Mouse (Mus musculus): ENCODE results near the gene Ier2. TPM values are rescaled to one million over a fixed set of nuclear protein-coding genes. Genes with fewer than 3 reads are reported as not detected.
A peak's percentile ranks its signal among the peaks of the same experiment; 100 is the strongest.

Ier2 gene
- total RNA-seq, 2 experiments from 2014 or later, result 17.5 to 17.9 TPM

DNA sequence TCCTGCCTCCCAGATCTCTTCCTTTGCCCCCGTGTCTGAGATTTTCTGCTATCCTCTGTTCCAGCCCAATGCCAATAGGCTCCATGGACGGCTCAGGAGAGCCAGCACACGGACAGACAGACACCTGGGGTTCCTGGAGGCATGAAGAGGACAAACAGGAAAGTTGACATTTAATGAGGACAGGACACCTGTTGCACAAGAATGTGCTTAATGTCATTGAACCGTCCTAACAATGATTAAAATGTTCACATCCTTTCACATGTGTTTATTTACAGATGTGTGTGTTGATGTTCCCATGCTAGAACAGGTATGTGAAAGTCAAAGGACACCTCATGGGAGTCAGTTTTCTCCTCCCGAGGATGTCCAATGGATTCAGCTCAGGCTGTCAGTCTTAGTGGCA, 19.6 kb downstream of the Ier2 start:
- TF ChIP-seq CTCF (IDR thresholded peaks at IDR 0.05), result no peak
- intact Hi-C loops (cut with DNase I), result no loop called here
- Histone ChIP-seq H3K27ac (no peak overlapping the region), H3K4me3 (no peak overlapping the region)
- no peak for DNase-seq (ENCODE audit: extremely low spot score in 1 of 2, low spot score in 2 of 2)

DNA sequence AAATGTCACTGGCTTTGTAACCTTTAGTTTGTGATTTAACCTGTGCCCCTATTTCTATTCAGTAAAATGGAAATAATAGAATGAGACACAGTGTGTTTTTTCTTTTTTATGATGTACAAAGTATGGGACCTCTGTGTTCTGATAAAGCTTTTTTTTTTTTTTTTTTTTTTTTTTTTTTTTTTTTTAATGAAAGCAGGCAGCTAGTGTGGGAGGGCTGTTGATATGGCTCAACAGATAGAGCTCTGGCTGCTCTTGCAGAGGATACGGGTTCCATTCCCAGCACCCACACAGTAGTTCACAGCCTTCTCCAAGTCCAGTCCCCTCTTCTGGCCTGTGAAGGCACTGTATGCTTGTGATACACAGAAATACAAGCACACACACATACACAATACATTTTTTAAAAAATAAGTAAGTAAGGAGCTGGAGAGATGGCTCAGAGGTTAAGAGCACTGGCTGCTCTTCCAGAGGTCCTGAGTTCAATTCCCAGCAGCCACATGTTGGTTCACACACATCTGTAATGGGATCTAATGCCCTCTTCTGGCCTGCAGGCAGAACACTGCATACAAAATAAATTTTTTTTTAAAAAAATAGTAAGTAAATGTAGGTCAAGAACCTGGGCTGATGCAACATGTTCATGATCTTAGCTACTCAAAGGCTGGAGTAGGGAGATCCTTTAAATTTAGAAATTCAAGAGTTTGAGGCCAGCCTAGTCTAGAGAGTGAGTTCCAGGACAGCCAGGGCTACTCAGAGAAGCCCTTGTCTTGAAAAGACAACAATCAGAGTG, 20.9 kb downstream of the Ier2 start:
- intact Hi-C loops (cut with DNase I), result no loop called here
- Histone ChIP-seq H3K27ac (no peak overlapping the region), H3K4me3 (no peak overlapping the region)
- peak; percentile 9 for TF ChIP-seq CTCF (IDR thresholded peaks at IDR 0.05)
- no peak for DNase-seq (ENCODE audit: extremely low spot score in 1 of 2, low spot score in 2 of 2)

DNA sequence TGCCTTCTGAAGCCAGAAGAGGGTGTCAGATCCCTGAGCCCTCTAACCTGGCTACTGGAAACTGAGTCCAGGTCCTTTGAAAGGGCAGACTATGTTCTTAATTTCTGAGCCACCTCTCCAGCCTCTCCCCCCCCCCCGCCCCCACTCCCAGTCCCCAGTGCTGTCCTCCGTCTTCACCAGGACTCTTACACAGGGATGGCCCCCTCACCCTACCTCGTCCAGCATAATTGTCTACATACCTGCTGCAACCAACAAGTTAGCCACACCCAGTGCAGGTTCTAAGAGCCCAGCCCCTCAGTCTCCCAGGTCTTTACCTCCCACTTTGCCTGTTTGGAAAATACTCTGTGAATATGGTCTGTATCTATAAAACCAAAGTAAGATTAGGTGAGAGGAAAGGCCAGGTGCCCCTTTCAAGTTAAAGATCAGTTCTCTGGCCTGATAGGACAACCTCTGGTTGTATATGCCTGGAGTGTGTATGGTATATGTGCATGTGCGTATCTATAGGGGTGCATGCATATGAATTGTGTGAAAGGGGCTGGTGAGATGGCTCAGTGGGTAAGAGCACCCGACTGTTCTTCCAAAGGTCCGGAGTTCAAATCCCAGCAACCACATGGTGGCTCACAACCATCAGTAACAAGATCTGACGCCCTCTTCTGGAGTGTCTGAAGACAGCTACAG, 21.9 kb downstream of the Ier2 start:
- no peak for DNase-seq (ENCODE audit: extremely low spot score in 1 of 2, low spot score in 2 of 2)

DNA sequence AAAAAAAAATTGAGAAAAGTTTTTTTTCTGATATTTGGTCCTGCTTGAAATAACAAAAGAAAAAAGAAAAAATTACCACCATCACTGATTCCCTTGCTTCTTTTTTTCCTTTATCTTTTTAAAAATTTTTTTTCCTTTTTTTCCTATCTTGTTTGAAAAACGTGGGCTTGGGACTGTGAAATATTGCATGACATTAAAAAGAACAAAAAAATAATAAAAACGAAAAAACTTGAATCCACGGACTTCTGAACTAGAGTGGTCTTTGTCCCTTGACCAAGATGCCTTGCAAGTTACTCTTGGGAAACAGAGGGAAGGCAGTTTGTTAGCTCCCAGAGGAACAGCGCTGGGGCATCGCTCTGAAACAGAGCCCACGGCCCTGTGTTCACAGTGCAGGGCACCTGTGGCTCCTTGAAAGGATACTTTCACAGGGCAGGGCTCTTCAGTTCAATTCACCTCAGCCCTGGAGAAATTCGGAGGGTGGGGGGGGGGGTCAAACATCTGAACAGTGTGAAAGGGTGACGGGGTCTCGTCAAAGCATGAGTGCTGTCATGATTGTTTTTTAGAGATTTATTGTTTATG, 22.6 kb downstream of the Ier2 start:
- intact Hi-C loops (cut with DNase I), result no loop called here
- Histone ChIP-seq H3K27ac (no peak overlapping the region; the same call in 1 of the 2 replicates), H3K4me3 (peak overlapping the region; percentile 50)
- no peak for DNase-seq (ENCODE audit: extremely low spot score in 1 of 2, low spot score in 2 of 2)
- TF ChIP-seq CTCF (IDR thresholded peaks at IDR 0.05), result no peak

More for the DNA sequence above, 21.9 kb downstream of the Ier2 start:
- Histone ChIP-seq H3K4me3 (no peak overlapping the region), H3K27ac (no peak overlapping the region)
- intact Hi-C loops (cut with DNase I), result no loop called here
- no peak for TF ChIP-seq CTCF (IDR thresholded peaks at IDR 0.05)

DNA sequence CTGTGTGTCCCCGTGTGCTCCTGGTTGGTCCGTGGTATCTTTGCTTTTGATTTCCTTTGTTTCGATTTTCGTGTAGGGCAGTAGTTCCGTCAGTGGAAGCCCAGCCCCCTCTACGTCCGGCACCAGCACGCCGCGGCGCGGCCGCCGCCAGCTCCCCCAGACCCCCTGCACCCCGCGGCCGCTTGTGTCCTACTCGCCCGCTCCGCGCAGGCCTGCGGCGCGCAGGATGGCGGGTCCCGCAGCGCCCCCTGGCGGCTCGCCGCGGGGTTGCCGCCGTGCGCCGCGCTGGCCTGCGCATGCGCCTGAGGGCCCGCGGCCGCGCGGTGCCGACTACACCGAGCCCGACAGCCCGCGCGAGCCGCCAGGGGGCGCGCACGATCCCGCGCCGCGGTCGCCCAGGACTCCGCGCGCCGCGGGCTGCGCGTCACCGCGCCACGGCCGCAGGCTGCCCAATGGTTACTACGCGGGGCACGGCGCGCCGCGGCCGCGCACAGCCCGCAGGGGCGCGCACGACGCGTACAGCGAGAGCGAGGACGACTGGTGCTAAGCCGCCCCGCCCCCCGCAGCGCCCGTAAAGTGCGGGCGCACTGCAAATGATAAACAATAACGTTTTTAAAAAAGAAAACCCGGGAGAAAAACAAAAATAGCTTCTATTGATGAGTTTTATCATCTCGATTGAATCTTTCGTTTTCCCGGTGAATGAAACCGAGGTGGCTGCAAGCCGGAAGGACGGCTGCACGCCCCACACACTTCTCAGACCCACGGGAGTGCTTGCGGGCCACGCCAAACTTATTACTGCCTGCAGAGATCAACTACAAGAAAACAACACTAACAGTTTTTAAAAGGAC, 23.3 kb downstream of the Ier2 start:
- peak; percentile 94 to 96 for DNase-seq (ENCODE audit: extremely low spot score in 1 of 2, low spot score in 2 of 2)
- H3K27ac ChIP-seq, result peak overlapping the region; percentile 75
- intact Hi-C loops (cut with DNase I), result loop anchor here (2.0 kb wide), 2 partner anchors 23 to 173 kb away; partner anchors contain the start of gene Ier2
- peak; percentile 61 for TF ChIP-seq CTCF (IDR thresholded peaks at IDR 0.05)
- peak overlapping the region; percentile 50 for H3K4me3 ChIP-seq

GRCm38 (mm10) chr8:84638555-84639161, 24.0 kb downstream of the Ier2 start:
- peak overlapping the region; percentile 48 for H3K4me3 ChIP-seq
- H3K27ac ChIP-seq, result peak overlapping the region; percentile 75
- DNase-seq (ENCODE audit: extremely low spot score in 1 of 2, low spot score in 2 of 2), result no peak
- intact Hi-C loops (cut with DNase I), result loop anchor here (2.0 kb wide), 2 partner anchors 24 to 174 kb away; partner anchors contain the start of gene Ier2
- TF ChIP-seq CTCF (IDR thresholded peaks at IDR 0.05), result no peak

DNA sequence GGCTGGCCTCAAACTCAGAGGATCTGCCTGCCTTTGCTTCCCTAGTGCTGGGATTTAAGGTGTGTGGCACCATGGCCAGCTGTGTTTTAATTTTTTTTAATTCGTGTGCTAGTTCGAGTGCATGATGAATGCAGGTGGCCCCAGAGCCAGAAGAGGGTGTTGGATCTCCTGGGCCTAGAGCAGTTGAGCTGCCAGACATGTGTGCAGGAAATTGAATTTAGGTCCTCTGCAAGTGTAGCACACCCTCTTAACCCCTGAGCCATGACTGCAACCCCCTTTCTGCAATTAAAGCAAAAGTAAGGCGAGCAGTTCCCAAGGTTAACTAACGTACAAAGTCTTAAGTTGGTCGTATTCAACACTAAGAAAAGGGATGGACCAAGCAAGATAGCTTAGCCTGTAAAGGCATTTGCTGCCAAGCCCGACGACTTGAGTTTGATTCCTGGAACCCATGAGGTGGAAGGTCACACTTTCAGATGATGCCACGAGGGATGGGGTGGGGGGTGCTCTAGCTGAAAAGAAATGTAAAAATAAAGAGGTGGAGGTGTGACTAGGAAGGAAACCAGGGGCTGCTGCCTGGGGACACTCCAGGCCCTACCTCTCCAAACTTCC, 24.6 kb downstream of the Ier2 start:
- no peak overlapping the region; the same call in 1 of the 2 replicates for H3K4me3 ChIP-seq
- intact Hi-C loops (cut with DNase I), result loop anchor here (2.0 kb wide), 2 partner anchors 25 to 175 kb away; partner anchors contain the start of gene Ier2
- H3K27ac ChIP-seq, result no peak overlapping the region; the same call in 1 of the 2 replicates
- TF ChIP-seq CTCF (IDR thresholded peaks at IDR 0.05), result no peak
- no peak for DNase-seq (ENCODE audit: extremely low spot score in 1 of 2, low spot score in 2 of 2)

DNA sequence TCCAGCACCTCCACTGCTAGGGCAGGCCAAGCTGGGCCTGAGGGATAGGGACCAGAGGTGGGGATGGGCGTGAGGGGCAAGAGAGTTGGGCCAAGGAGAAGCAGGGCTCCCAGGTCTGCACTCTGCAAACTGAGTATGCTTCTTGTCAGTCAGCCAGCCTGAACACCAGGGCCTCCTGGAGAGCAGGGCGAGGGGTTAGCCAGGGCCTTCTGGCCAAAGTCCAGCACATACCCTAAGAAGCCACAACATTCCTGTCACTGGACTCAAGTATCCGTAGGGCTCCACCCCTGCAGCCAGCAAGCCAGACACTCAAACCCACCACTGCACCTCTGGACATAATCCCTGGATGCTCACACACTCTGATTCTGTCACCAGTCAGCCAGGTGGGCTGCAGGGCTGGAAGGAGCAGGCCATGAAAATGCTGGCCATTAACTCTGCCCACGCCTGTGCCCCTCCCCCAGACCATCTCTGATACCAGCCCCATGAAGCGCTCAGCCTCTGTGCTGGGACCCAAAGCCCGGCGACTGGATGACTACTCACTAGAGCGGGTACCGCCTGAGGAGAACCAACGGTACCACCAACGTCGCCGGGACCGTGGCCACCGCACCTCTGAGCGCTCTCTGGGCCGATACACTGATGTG, 26.5 kb downstream of the Ier2 start:
- H3K4me3 ChIP-seq, result no peak overlapping the region
- TF ChIP-seq CTCF (IDR thresholded peaks at IDR 0.05), result no peak
- intact Hi-C loops (cut with DNase I), result no loop called here
- no peak for DNase-seq (ENCODE audit: extremely low spot score in 1 of 2, low spot score in 2 of 2)
- 0 out of 2 replicates have a peak overlapping the region, but pooled peaks have one; percentile 66 for H3K27ac ChIP-seq

DNA sequence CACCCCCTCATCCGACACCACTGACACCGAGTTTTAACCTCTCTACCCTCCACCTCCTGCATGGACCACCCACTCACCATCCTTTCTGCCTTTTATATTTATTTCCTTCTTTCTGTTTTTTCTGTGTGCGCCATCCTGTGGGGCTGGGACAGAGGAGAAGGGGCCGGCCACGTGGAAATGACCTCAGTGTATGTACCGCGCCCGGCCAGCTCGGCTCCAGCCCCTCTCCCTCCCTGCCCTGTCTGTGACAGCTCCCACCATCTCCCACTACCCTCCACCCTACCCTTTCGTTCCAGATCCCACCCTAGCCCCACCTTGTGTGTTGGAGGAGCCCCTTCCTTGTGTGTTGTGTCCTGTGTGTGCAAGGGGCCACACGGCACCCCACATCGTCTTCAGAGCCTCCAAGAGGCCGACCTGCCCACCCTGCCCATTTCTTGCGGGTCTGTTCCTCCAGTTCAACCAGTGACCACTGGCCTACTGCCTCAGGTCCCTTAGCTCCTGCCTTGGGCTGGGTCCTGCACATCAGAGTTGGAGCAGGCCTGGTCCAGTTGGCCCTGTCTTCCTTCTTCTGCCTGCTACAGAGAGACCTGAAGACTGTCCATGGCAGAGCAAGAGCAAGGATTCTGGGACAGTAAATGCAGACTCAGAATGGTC, 27.1 kb downstream of the Ier2 start:
- intact Hi-C loops (cut with DNase I), result no loop called here
- peak overlapping the region; percentile 66 for H3K27ac ChIP-seq
- no peak for TF ChIP-seq CTCF (IDR thresholded peaks at IDR 0.05)
- H3K4me3 ChIP-seq, result no peak overlapping the region
- no peak for DNase-seq (ENCODE audit: extremely low spot score in 1 of 2, low spot score in 2 of 2)

DNA sequence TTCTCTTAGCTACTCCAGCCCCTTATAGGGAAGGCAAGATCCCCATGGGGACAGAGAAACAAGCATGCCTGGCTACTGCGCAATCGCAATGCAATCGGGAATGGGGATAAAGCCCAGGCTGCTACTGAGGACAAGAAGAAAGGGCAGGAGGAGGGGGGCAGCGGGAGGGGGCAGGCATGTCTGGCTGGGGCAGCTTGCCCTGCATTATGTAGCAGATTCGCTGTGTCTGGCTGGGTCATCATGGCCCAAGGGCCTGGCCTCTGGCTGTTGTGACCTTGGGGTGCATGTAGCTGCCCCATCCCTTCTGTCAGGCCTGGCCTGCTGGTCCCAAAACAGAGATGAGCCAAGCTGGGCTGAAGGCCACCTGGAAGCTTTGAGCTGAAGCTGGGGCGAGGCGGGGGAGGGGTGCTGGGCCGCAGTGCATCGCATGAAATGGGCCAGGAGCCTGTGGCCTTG, 27.8 kb downstream of the Ier2 start:
- H3K27ac ChIP-seq, result peak overlapping the region; percentile 66
- TF ChIP-seq CTCF (IDR thresholded peaks at IDR 0.05), result no peak
- H3K4me3 ChIP-seq, result no peak overlapping the region
- DNase-seq (ENCODE audit: extremely low spot score in 1 of 2, low spot score in 2 of 2), result no peak
- intact Hi-C loops (cut with DNase I), result no loop called here
